Mouse (Mus musculus): ENCODE results near the gene Mgat5.

DNA sequence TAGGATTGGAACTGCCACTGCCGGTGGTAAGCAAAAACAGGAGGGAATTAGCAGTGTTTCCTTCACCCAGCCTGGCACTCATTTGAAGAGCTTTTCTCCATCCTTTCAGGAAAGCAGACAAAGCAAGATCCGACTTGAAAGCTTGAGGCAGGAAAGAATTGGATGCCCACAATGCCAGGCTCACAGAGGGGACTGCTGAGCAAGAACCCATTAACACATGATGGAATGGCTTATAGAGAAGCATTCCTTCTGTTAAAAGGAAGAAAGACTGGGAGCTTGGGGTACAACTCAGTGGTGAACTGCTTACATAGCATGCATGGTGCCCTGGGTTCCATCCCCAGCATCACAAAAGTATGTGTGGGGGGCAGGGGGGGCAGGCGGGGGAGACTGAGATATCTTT is 80.2 kb downstream of the Mgat5 start:
- TF ChIP-seq CTCF (IDR thresholded peaks at IDR 0.05; ENCODE audit: borderline replicate concordance, insufficient read depth, low read depth, low read length): no peak
- no peak for TF ChIP-seq POLR2A (IDR thresholded peaks at IDR 0.05; ENCODE audit: borderline replicate concordance, insufficient read depth, low read length)
